Mouse (Mus musculus): ENCODE measurements around the gene Polr2h.

DNA sequence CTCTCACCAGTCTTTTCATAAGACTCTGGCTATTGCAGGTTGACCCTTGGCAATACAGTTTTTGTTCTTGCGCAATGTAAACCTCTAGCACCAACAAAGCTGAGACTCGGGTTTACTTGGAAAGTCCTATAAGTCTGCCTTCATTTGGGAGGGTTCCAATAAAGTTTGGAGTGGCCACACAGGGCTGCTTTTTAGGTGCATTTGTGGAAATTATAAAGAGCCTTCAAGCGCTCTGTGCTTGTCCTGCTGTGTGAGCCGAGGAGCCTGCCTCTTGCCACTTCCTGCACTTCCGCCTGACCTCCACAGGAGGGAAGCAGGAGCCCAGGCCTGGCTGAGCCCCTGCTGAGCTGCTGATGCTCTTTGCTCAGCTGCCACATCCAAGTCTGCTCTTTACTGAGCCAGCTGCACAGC, 6.9 kb downstream of the Polr2h start:
- TF ChIP-seq POLR2A (IDR thresholded peaks at IDR 0.05; ENCODE audit: insufficient read length, low read depth) (no peak), E2F4 (IDR thresholded peaks at IDR 0.05; ENCODE audit: insufficient read depth) (no peak), MYOD1 (IDR thresholded peaks at IDR 0.05; ENCODE audit: control insufficient read depth in 1 of 3, insufficient read length in 2 of 3, low read depth in 2 of 3) (peak in 1 of 3 experiments; percentile 32)

Measured in myocyte (in vitro differentiated cells).